Mouse (Mus musculus): ENCODE measurements around the gene Tnfrsf17. TPM values are rescaled to one million over a fixed set of nuclear protein-coding genes. Genes with fewer than 3 reads are reported as not detected.

Gene Tnfrsf17
- polyA plus RNA-seq (2015; fragmentation: Nextera tagmentation; extraction: Ambion mirVana) = not detected in 2 replicates

- Histone ChIP-seq H3K27me3 (ENCODE audit: insufficient read depth, low read length) (no peaks in the 10 kb centered on the region), H3K4me3 (ENCODE audit: low read length) (no peak within 1 kb of the TSS), H3K4me1 (ENCODE audit: insufficient read depth, low read length) (0 out of 2 replicates have a peak, but pooled peaks cover 4% of the 10 kb centered on the region), H3K27ac (ENCODE audit: low read length) (no peak within 1 kb of the TSS), H3K4me2 (replicated peaks; ENCODE audit: low read depth, low read length) (no peak within 1 kb of the TSS), H3K36me3 (ENCODE audit: insufficient read depth, low read length) (no peaks in the 10 kb centered on the region), H3K9me3 (ENCODE audit: low read length) (no peaks in the 10 kb centered on the region), H3K9ac (replicated peaks; ENCODE audit: low read length) (no peak within 1 kb of the TSS)
- no peak for ATAC-seq (ENCODE audit: low FRiP score, low TSS enrichment)
- 79% methylated on average over 7 of the region's 7 CpGs for WGBS
Measured at GRCm38 (mm10) chr16:11313512-11313911, at the start of gene Tnfrsf17. TSS of gene Tnfrsf17 (plus strand) at chr16:11313812.

- Histone ChIP-seq H3K4me1 (ENCODE audit: insufficient read depth, low read length) (no peaks in the 10 kb centered on the region), H3K27ac (ENCODE audit: low read length) (no peak overlapping the region), H3K9me3 (ENCODE audit: low read length) (no peaks in the 10 kb centered on the region), H3K4me3 (ENCODE audit: low read length) (no peak overlapping the region), H3K9ac (replicated peaks; ENCODE audit: low read length) (no peak overlapping the region), H3K27me3 (ENCODE audit: insufficient read depth, low read length) (no peaks in the 10 kb centered on the region), H3K4me2 (replicated peaks; ENCODE audit: low read depth, low read length) (no peak overlapping the region), H3K36me3 (ENCODE audit: insufficient read depth, low read length) (no peaks in the 10 kb centered on the region)
- WGBS = 83% methylated on average over 2 of the region's 2 CpGs
- ATAC-seq (ENCODE audit: low FRiP score, low TSS enrichment) = 0 out of 2 replicates have a peak, but pooled peaks have one; percentile 61
Measured at GRCm38 (mm10) chr16:11266556-11266955, 47.1 kb upstream of the Tnfrsf17 start.

- Histone ChIP-seq H3K27ac (ENCODE audit: low read length) (no peak overlapping the region), H3K4me1 (ENCODE audit: insufficient read depth, low read length) (no peaks in the 10 kb centered on the region), H3K9ac (replicated peaks; ENCODE audit: low read length) (no peak overlapping the region), H3K36me3 (ENCODE audit: insufficient read depth, low read length) (no peaks in the 10 kb centered on the region), H3K9me3 (ENCODE audit: low read length) (no peaks in the 10 kb centered on the region), H3K4me2 (replicated peaks; ENCODE audit: low read depth, low read length) (no peak overlapping the region), H3K4me3 (ENCODE audit: low read length) (no peak overlapping the region), H3K27me3 (ENCODE audit: insufficient read depth, low read length) (no peaks in the 10 kb centered on the region)
- 30% methylated on average over 6 of the region's 6 CpGs for WGBS
- no peak for ATAC-seq (ENCODE audit: low FRiP score, low TSS enrichment)
Measured at GRCm38 (mm10) chr16:11269808-11270207, 43.8 kb upstream of the Tnfrsf17 start.

- H3K4me1 ChIP-seq (ENCODE audit: insufficient read depth, low read length) = no peaks in the 10 kb centered on the region
- H3K27me3 ChIP-seq (ENCODE audit: insufficient read depth, low read length) = no peaks in the 10 kb centered on the region
- H3K4me2 ChIP-seq (replicated peaks; ENCODE audit: low read depth, low read length) = no peak overlapping the region
- no peaks in the 10 kb centered on the region for H3K9me3 ChIP-seq (ENCODE audit: low read length)
- ATAC-seq (ENCODE audit: low FRiP score, low TSS enrichment) = no peak
- no peak overlapping the region for H3K9ac ChIP-seq (replicated peaks; ENCODE audit: low read length)
- no peak overlapping the region for H3K27ac ChIP-seq (ENCODE audit: low read length)
- no peak overlapping the region for H3K4me3 ChIP-seq (ENCODE audit: low read length)
- 85% methylated on average over 2 of the region's 2 CpGs for WGBS
- H3K36me3 ChIP-seq (ENCODE audit: insufficient read depth, low read length) = no peaks in the 10 kb centered on the region
Measured at GRCm38 (mm10) chr16:11270642-11271041, 43.0 kb upstream of the Tnfrsf17 start.

GRCm38 (mm10) chr16:11271073-11271472, 42.5 kb upstream of the Tnfrsf17 start:
- Histone ChIP-seq H3K36me3 (ENCODE audit: insufficient read depth, low read length) (no peaks in the 10 kb centered on the region), H3K4me1 (ENCODE audit: insufficient read depth, low read length) (no peaks in the 10 kb centered on the region), H3K27me3 (ENCODE audit: insufficient read depth, low read length) (no peaks in the 10 kb centered on the region), H3K27ac (ENCODE audit: low read length) (no peak overlapping the region), H3K4me2 (replicated peaks; ENCODE audit: low read depth, low read length) (no peak overlapping the region), H3K9ac (replicated peaks; ENCODE audit: low read length) (no peak overlapping the region), H3K9me3 (ENCODE audit: low read length) (no peaks in the 10 kb centered on the region), H3K4me3 (ENCODE audit: low read length) (no peak overlapping the region)
- ATAC-seq (ENCODE audit: low FRiP score, low TSS enrichment) = no peak

GRCm38 (mm10) chr16:11276888-11277287, 36.7 kb upstream of the Tnfrsf17 start:
- Histone ChIP-seq H3K4me1 (ENCODE audit: insufficient read depth, low read length) (no peaks in the 10 kb centered on the region), H3K4me2 (replicated peaks; ENCODE audit: low read depth, low read length) (no peak overlapping the region), H3K27me3 (ENCODE audit: insufficient read depth, low read length) (no peaks in the 10 kb centered on the region), H3K27ac (ENCODE audit: low read length) (no peak overlapping the region), H3K4me3 (ENCODE audit: low read length) (no peak overlapping the region), H3K9me3 (ENCODE audit: low read length) (no peaks in the 10 kb centered on the region), H3K9ac (replicated peaks; ENCODE audit: low read length) (no peak overlapping the region), H3K36me3 (ENCODE audit: insufficient read depth, low read length) (no peaks in the 10 kb centered on the region)
- WGBS = 41% methylated on average over 3 of the region's 3 CpGs
- no peak for ATAC-seq (ENCODE audit: low FRiP score, low TSS enrichment)

- H3K4me3 ChIP-seq (ENCODE audit: low read length) = no peak overlapping the region
- no peak overlapping the region for H3K27ac ChIP-seq (ENCODE audit: low read length)
- H3K9ac ChIP-seq (replicated peaks; ENCODE audit: low read length) = no peak overlapping the region
- H3K9me3 ChIP-seq (ENCODE audit: low read length) = no peaks in the 10 kb centered on the region
- no peak overlapping the region for H3K4me2 ChIP-seq (replicated peaks; ENCODE audit: low read depth, low read length)
- H3K4me1 ChIP-seq (ENCODE audit: insufficient read depth, low read length) = no peaks in the 10 kb centered on the region
- no peak for ATAC-seq (ENCODE audit: low FRiP score, low TSS enrichment)
- no peaks in the 10 kb centered on the region for H3K27me3 ChIP-seq (ENCODE audit: insufficient read depth, low read length)
- H3K36me3 ChIP-seq (ENCODE audit: insufficient read depth, low read length) = no peaks in the 10 kb centered on the region
- WGBS = 78% methylated on average over 6 of the region's 6 CpGs
Measured at GRCm38 (mm10) chr16:11278778-11279177, 34.8 kb upstream of the Tnfrsf17 start.

GRCm38 (mm10) chr16:11282655-11283232, 30.9 kb upstream of the Tnfrsf17 start:
- no peaks in the 10 kb centered on the region for H3K4me1 ChIP-seq (ENCODE audit: insufficient read depth, low read length)
- no peak overlapping the region for H3K9ac ChIP-seq (replicated peaks; ENCODE audit: low read length)
- 86% methylated on average over 5 of the region's 5 CpGs for WGBS
- no peaks in the 10 kb centered on the region for H3K9me3 ChIP-seq (ENCODE audit: low read length)
- H3K4me2 ChIP-seq (replicated peaks; ENCODE audit: low read depth, low read length) = no peak overlapping the region
- no peaks in the 10 kb centered on the region for H3K36me3 ChIP-seq (ENCODE audit: insufficient read depth, low read length)
- H3K4me3 ChIP-seq (ENCODE audit: low read length) = no peak overlapping the region
- no peak for ATAC-seq (ENCODE audit: low FRiP score, low TSS enrichment)
- H3K27me3 ChIP-seq (ENCODE audit: insufficient read depth, low read length) = no peaks in the 10 kb centered on the region
- H3K27ac ChIP-seq (ENCODE audit: low read length) = no peak overlapping the region

- H3K36me3 ChIP-seq (ENCODE audit: insufficient read depth, low read length) = no peaks in the 10 kb centered on the region
- ATAC-seq (ENCODE audit: low FRiP score, low TSS enrichment) = no peak
- peaks cover 5% of the 10 kb centered on the region; the same call in 1 of the 2 replicates for H3K9me3 ChIP-seq (ENCODE audit: low read length)
- no peak overlapping the region for H3K4me3 ChIP-seq (ENCODE audit: low read length)
- 76% methylated on average over 2 of the region's 2 CpGs for WGBS
- no peak overlapping the region for H3K9ac ChIP-seq (replicated peaks; ENCODE audit: low read length)
- H3K27me3 ChIP-seq (ENCODE audit: insufficient read depth, low read length) = no peaks in the 10 kb centered on the region
- no peak overlapping the region for H3K27ac ChIP-seq (ENCODE audit: low read length)
- no peaks in the 10 kb centered on the region for H3K4me1 ChIP-seq (ENCODE audit: insufficient read depth, low read length)
- H3K4me2 ChIP-seq (replicated peaks; ENCODE audit: low read depth, low read length) = no peak overlapping the region
Measured at GRCm38 (mm10) chr16:11284881-11285280, 28.7 kb upstream of the Tnfrsf17 start.

- H3K9me3 ChIP-seq (ENCODE audit: low read length) = peaks cover 6% of the 10 kb centered on the region; the same call in 1 of the 2 replicates
- ATAC-seq (ENCODE audit: low FRiP score, low TSS enrichment) = no peak
- H3K27me3 ChIP-seq (ENCODE audit: insufficient read depth, low read length) = no peaks in the 10 kb centered on the region
- H3K4me1 ChIP-seq (ENCODE audit: insufficient read depth, low read length) = no peaks in the 10 kb centered on the region
- 86% methylated on average over 2 of the region's 2 CpGs for WGBS
- no peak overlapping the region for H3K4me3 ChIP-seq (ENCODE audit: low read length)
- H3K4me2 ChIP-seq (replicated peaks; ENCODE audit: low read depth, low read length) = no peak overlapping the region
- no peaks in the 10 kb centered on the region for H3K36me3 ChIP-seq (ENCODE audit: insufficient read depth, low read length)
- H3K27ac ChIP-seq (ENCODE audit: low read length) = no peak overlapping the region
- no peak overlapping the region for H3K9ac ChIP-seq (replicated peaks; ENCODE audit: low read length)
Measured at GRCm38 (mm10) chr16:11285949-11286348, 27.7 kb upstream of the Tnfrsf17 start.

Data from kidney, embryonic 16.5 days (tissue).